Mouse (Mus musculus) cerebellum, adult 9-10 months (tissue): ENCODE data around the gene Gm973.
"Not testable (repeated sequence)": the region's sequence is repeated elsewhere in the genome, so short reads cannot be mapped to it uniquely, and the experiment has no call there.

Source experiments
- DNase-seq: peaks from one replicate; pipeline ENCODE4 v3.0.0; 2022

The Gm973 gene

DNA sequence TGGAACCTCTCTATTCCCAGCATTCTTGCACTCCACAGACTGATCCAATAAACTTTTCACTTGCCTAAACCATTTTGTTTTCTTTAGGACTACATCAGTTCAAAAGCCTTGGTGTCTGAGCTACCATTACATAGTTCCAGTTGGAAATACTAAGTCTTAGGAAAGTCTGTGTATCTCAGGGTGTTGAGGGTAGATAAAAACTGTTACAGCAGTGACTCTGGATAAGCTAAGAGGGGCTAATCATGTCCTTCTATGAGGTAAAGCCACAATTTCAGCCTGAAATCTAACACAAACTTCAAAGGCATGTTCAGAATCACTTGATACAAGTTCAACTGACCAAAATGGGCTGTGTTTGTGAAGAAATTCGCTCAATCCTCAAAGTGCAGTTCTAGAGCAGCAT lies 120.3 kb downstream of the Gm973 start:
- no peak for DNase-seq

DNA sequence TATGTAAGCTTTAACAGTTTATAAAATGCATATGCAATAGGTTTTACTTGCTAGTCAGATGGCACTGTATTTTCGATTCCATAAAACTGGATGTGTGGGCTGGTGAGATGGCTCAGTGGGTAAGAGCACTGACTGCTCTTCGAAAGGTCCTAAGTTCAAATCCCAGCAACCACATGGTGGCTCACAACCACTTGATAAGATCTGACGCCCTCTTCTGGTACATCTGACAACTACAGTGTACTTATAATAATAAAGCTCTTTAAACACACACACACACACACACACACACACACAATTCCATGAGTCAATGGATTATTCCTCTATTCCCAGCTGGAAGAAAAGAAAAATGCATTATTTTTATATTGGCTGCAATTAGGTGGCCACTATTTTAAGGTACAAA lies 122.3 kb downstream of the Gm973 start:
- no peak for DNase-seq

- no peak for DNase-seq
Measured at GRCm38 (mm10) chr1:59642488-59642887, 126.4 kb downstream of the Gm973 start.

DNA sequence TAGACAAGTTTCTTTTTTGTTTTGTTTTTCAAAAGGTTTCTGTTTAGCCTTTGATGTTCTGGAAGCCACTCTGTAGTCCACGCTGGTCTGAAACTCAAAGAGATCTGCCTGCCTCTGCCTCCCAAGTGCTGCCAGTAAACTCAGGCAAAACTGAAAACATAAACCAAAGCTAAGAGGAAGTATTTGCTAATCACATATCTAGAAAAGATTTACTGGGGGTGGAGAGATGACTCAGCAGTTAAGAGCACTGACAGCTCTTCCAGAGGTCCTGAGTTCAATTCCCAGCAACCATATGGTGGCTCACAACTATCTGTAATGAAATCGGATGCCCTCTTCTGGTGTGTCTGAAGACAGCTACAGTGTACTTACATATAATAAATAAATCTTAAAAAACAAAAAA lies 130.4 kb downstream of the Gm973 start:
- not testable (repeated sequence) for DNase-seq

- no peak for DNase-seq
Measured at GRCm38 (mm10) chr1:59651201-59651819, 135.2 kb downstream of the Gm973 start.

GRCm38 (mm10) chr1:59653243-59653911 lies 137.3 kb downstream of the Gm973 start:
- no peak for DNase-seq

DNA sequence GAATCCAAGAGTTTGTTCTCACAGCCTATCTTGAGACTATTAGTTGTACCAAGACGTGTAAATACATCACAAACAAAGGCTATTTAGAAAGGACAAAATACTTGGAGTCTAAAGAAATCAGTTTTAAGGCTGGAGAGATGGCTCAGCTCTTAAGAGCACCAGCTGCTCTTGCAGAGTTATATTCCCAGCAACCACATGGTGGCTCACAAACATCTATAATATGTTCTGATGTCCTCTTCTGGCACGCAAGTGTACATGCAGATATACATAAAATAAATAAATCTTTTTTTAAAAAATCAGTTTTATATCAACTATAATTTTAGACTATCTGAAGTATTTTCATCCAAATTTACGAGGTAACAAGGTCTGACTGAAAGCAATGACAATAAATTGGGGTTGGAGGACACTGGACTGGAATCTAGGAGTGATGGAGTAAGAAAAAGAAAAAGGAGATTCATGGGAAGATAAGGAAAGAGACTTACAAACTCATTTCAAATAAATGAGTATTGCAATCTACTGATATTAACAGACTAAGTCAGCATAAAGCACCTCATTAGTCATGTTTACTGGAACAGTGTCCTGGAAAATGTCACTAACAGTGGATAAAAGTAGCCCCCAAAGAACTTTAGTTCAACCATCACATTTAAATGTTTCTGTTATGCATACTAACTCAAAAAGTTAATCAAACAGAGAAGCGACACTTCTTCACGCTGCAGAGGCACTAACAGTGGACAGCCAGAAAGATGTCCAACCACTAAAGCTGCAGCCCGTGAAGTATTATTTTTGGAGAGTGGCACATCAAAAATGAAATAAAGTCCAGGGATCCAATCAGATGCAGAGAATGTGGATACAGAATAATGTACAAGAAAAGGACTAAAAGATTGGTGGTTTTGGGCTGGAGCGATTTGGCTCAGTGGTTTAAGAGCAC lies 140.4 kb downstream of the Gm973 start:
- no peak for DNase-seq

DNA sequence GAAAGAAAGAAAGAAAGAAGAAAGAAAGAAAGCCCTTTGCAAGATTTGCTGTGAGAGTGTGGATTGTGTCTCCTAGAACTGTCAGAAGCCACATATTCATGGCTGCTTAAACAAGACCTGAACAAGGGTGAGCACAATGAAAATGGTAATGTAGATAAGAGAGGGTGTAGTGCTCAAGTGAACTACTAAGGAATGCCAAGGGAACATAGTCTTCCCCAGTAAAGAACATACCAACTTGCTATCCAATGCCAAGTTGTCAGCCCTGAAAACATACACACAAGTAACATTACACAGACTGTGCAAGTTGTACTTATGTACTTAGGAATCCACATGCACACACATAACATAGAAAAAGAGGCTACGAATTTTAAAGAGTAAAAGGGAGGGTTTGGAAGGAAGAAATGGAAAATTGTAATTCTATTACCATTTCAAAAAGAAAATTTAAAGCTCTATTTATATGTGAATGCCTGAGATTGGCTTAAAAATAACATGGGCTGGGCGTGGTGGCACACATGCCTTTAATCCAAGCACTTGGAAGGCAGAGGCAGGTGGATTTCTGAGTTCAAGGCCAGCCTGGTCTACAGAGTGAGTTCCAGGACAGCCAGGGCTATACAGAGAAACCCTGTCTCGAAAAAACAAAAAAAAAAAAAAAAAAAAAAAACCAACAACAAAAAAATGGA lies 147.5 kb downstream of the Gm973 start:
- no peak for DNase-seq

DNA sequence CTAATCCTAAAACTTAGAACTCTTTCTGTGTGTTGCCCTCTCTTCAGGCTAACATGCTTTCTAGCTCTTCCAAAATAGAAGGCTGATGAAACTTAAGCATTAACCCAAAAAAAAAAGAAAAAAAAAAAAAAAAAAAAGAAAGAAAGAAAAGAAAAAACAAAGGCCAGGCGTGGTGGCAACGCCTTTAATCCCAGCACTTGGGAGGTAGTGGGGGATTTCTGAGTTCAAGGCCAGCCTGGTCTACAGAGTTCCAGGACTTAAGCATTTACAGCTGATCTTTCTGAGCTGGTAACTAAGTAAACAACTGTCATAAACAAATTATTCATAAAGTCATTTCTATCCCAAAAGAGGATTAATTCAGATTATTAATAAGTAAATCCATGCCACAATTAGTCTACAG lies 152.8 kb downstream of the Gm973 start:
- no peak for DNase-seq

GRCm38 (mm10) chr1:59669962-59670630 lies 154.0 kb downstream of the Gm973 start:
- DNase-seq, result peak; percentile 34

DNA sequence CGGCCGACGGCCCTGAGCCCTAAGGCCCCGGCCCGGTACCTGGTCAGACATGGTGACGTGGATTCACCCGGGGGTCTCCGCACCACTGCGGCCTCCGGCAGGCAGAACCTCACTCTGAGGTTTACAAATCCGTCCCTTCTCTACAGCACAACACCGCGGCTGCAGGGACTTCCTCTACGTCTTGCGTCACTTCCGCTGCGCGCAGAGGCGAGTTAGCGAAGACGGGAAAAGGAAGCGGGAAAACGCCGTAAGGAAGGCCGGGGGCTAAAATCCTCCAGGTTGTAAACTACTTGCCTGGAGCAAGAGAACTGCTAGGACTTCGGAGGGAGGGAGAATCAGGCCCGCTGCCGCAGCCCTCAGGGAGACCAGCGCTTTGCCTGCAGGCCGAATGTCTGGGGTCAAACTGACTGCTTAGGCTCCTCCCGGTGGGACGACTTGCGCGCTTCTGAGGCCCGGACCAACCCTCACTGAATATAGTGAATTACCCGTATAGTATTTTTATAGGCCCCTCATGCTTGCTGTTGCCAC lies 154.6 kb downstream of the Gm973 start, which contains the start of gene Sumo1:
TSS of gene Sumo1 (minus strand) at position 194 of the 528 bp plus-strand sequence.
- peak; percentile 84 for DNase-seq

- no peak for DNase-seq
Measured at GRCm38 (mm10) chr1:59673661-59674060, 157.6 kb downstream of the Gm973 start.

DNA sequence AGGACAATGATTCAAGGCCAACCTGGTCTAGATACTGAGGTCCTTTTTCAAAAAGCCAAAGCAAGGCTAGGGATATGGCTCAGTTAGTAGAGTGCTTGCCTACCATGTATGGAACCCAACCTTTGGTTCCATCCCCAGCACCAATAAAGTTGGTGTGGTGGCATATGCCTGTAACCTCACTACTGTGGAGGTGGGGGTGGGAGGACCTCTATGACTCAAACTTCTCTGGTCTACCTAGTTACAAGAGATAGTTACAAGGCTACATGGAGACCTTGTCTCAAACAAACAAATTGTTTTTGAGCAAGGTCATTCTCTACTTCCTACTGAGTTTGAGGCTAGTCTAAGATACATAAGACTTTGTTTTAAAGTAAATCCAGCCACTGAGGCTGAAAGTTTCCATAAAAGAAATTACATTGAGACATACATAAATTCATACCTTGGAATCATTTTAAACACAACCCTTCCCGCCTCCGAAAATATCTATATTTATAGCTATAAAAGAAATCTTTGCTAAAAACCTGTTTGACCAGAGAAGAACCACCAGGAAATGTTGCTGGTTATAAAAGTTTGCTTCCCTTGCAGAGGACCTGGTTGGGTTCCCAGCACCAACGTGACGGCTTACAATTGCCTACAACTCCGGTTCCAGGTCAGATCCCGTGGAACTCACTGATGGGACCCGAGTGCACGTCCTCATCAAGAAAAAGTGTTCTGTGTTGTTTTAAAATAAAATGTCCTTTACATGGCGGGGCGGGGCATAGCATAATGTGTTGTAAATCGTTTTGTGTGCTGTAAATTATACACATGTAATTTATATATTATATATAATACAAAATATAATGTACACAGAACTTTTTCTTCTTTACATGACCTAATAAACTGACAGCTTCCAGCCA lies 168.1 kb downstream of the Gm973 start:
- no peak for DNase-seq

GRCm38 (mm10) chr1:59684819-59685755 lies 169.0 kb downstream of the Gm973 start, which contains the start of gene Nop58:
Nop58 (plus strand) TSS chr1:59684971.
- DNase-seq, result peak; percentile 95
